Mouse (Mus musculus) neural tube, embryonic 12.5 days (tissue): ENCODE results near the gene Mon2. TPM values are rescaled to one million over a fixed set of nuclear protein-coding genes. Genes with fewer than 3 reads are reported as not detected.
A peak's percentile ranks its signal among the peaks of the same experiment; 100 is the strongest.
"Not testable (repeated sequence)": the region's sequence is repeated elsewhere in the genome, so short reads cannot be mapped to it uniquely, and the experiment has no call there.

Experiments
- ATAC-seq: fragments of 200-750 bp; cut with Nextera tagmentation; 2 replicates; pipeline ENCODE4 v1.8.0; 2017; ENCODE audit warnings: low read depth, mild to moderate bottlenecking, moderate TSS enrichment, moderate library complexity; ENCODE audit not compliant: low FRiP score
- H3K27ac ChIP-seq: fragments of 300-500 bp; sonication (generic); 2 replicates; pipeline ENCODE4 v1.5.1; 2016
- H3K27me3 ChIP-seq: fragments of 300-500 bp; sonication (generic); replicated peaks from 2 replicates; pipeline ENCODE4 v1.6.1; 2016; ENCODE audit warnings: mild to moderate bottlenecking
- H3K36me3 ChIP-seq: fragments of 300-500 bp; sonication (generic); 2 replicates; pipeline ENCODE4 v1.6.1; 2016; ENCODE audit warnings: mild to moderate bottlenecking
- H3K4me1 ChIP-seq: fragments of 300-500 bp; sonication (generic); 2 replicates; pipeline ENCODE4 v1.6.1; 2016
- H3K4me2 ChIP-seq: fragments of 300-500 bp; sonication (generic); replicated peaks from 2 replicates; pipeline ENCODE4 v1.6.1; 2016; ENCODE audit warnings: mild to moderate bottlenecking
- H3K4me3 ChIP-seq: fragments of 300-500 bp; sonication (generic); 2 replicates; pipeline ENCODE4 v1.5.1; 2016
- H3K9ac ChIP-seq: fragments of 300-500 bp; sonication (generic); 2 replicates; pipeline ENCODE4 v1.6.1; 2016; ENCODE audit warnings: mild to moderate bottlenecking
- H3K9me3 ChIP-seq: fragments of 300-500 bp; sonication (generic); 2 replicates; pipeline ENCODE4 v1.6.1; 2016; ENCODE audit warnings: mild to moderate bottlenecking
- WGBS: fragments of 180-500 bp; shearing (Covaris S2); methylation state at CpG from one replicate; pipeline ENCODE4 v1.1.7; 2016; 5-methylcytosine and 5-hydroxymethylcytosine counted together
- polyA plus RNA-seq: library from polyadenylated mRNA; unstranded; fragments of >200 nt; fragmentation: Nextera tagmentation; extraction: Ambion mirVana; gene quantifications from 2 replicates; pipeline ENCODE4 v1.2.1, GENCODE M21; 2016

Mon2 gene
- polyA plus RNA-seq, 1 experiment from 2014 or later = 38.9 TPM

GRCm38 (mm10) chr10:123055205-123056000 lies 20.9 kb downstream of the Mon2 start:
- Histone ChIP-seq H3K4me3 (no peak overlapping the region), H3K36me3 (peaks cover 9% of the 10 kb centered on the region), H3K27ac (no peak overlapping the region), H3K4me1 (no peaks in the 10 kb centered on the region), H3K4me2 (no peak overlapping the region), H3K9ac (no peak overlapping the region), H3K9me3 (no peaks in the 10 kb centered on the region), H3K27me3 (no peaks in the 10 kb centered on the region)
- WGBS = 91% methylated on average over 9 of the region's 9 CpGs
- ATAC-seq = no peak

DNA sequence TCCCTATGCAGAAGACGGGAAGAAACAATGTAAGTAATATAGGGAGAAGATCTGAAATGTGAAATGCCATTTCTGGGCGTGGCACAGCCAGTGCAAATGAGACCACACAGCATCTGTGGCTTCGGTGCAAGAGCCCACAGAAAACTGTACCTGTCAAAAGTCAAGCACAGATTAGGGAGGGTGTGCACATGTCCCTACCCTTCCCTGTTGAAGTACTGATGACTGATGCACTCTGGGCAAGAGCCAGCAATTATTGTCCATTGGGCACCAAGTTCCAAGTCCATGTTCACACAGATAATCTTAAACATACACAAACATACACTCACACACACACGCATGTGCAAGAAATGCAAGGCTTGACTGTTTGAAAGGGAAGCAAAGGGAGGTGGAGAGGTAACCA lies 22.7 kb downstream of the Mon2 start:
- Histone ChIP-seq H3K27ac (no peak overlapping the region), H3K9ac (no peak overlapping the region), H3K36me3 (peaks cover 15% of the 10 kb centered on the region), H3K4me1 (no peaks in the 10 kb centered on the region), H3K27me3 (no peaks in the 10 kb centered on the region), H3K4me2 (no peak overlapping the region), H3K9me3 (no peaks in the 10 kb centered on the region), H3K4me3 (no peak overlapping the region)
- WGBS = 94% methylated on average over 4 of the region's 4 CpGs
- ATAC-seq = no peak

DNA sequence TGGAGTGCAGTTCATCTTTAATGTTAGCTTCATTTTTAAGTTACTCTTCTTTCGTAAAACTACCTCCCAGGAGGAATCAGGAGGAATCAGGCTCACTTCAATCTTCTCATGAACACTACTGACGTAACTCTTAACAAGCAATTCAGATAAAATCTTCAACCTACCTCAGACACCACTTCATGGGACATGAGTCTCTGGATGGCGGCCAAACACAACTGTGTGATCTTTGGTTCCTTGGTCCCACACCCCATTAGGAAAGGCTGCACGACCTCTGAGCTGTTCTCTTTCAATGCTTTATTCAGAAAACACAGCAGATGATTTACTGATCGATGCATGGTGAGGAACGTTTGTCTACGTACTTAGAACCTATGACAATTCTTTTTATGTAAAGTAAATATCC lies 24.3 kb downstream of the Mon2 start:
- H3K4me3 ChIP-seq = no peak overlapping the region
- H3K4me2 ChIP-seq = no peak overlapping the region
- peaks cover 20% of the 10 kb centered on the region for H3K36me3 ChIP-seq
- H3K9me3 ChIP-seq = no peaks in the 10 kb centered on the region
- H3K4me1 ChIP-seq = no peaks in the 10 kb centered on the region
- H3K27ac ChIP-seq = no peak overlapping the region
- no peak overlapping the region for H3K9ac ChIP-seq
- 80% methylated on average over 7 of the region's 7 CpGs for WGBS
- no peak for ATAC-seq
- no peaks in the 10 kb centered on the region for H3K27me3 ChIP-seq

- WGBS = 91% methylated on average over 1 of the region's 1 CpGs
- no peak for ATAC-seq
- H3K36me3 ChIP-seq = peaks cover 41% of the 10 kb centered on the region
Measured at GRCm38 (mm10) chr10:123048730-123049129, 27.6 kb downstream of the Mon2 start.

DNA sequence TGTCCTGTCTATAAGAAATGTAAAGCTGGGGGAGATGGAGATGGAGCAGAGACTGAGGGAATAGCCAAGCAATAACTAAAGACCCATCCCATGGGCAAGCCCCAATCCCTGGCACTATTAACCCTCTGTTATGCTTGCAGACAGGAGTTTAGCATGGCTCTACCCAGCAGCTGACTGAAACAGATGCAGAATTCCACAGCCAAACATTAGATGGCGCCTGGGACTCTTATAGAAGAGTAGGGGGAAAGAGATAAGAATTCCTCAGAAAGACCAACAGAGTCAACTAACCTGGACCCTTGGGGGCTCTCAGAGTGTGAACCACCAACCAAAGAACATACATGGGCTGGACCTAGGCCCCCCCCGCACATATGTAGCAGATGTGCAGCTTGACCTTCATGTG lies 36.4 kb downstream of the Mon2 start:
- 61% methylated on average over 2 of the region's 2 CpGs for WGBS
- no peaks in the 10 kb centered on the region for H3K4me1 ChIP-seq
- ATAC-seq = no peak
- no peaks in the 10 kb centered on the region for H3K9me3 ChIP-seq
- no peak overlapping the region for H3K4me3 ChIP-seq
- no peak overlapping the region for H3K9ac ChIP-seq
- H3K4me2 ChIP-seq = no peak overlapping the region
- H3K27ac ChIP-seq = no peak overlapping the region
- H3K27me3 ChIP-seq = no peaks in the 10 kb centered on the region
- peaks cover 56% of the 10 kb centered on the region for H3K36me3 ChIP-seq

More at GRCm38 (mm10) chr10:123048730-123049129, 27.6 kb downstream of the Mon2 start:
- Histone ChIP-seq H3K4me1 (no peaks in the 10 kb centered on the region), H3K4me2 (no peak overlapping the region), H3K27me3 (no peaks in the 10 kb centered on the region), H3K9ac (no peak overlapping the region), H3K4me3 (no peak overlapping the region), H3K9me3 (no peaks in the 10 kb centered on the region), H3K27ac (no peak overlapping the region)

DNA sequence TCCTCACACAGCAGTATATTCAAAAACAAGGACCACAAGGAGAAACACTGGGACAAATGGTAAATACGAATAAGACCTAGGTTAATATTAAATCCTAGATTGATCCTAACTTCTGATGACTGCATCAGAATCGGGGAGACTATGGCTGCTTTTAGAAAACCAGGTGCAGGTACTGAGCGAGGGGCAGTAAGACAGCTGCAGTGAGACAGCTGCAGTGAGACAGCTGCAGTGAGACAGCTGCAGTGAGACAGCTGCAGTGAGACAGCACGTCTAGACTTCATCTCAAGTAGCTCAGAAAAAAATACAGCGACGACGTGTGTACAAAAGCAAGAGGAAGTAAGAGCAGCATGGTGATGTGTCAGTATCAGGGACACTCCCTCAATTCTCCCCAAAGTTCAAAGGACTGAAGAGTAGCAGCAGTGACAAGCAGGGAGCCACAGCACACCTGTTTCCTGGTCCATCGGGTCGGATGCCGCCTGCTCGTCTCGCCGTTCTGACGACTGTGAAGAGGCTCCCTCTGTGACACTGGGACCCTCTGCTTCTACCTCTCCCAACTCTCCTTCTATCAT lies 44.1 kb downstream of the Mon2 start:
- Histone ChIP-seq H3K27me3 (no peaks in the 10 kb centered on the region), H3K4me3 (no peak overlapping the region), H3K4me1 (no peaks in the 10 kb centered on the region), H3K27ac (no peak overlapping the region), H3K4me2 (no peak overlapping the region), H3K9me3 (no peaks in the 10 kb centered on the region), H3K36me3 (peaks cover 66% of the 10 kb centered on the region), H3K9ac (no peak overlapping the region)
- 93% methylated on average over 14 of the region's 14 CpGs for WGBS
- no peak for ATAC-seq

GRCm38 (mm10) chr10:123031449-123031848 lies 44.9 kb downstream of the Mon2 start:
- no peaks in the 10 kb centered on the region for H3K4me1 ChIP-seq
- 96% methylated on average over 8 of the region's 8 CpGs for WGBS
- H3K4me3 ChIP-seq = no peak overlapping the region

DNA sequence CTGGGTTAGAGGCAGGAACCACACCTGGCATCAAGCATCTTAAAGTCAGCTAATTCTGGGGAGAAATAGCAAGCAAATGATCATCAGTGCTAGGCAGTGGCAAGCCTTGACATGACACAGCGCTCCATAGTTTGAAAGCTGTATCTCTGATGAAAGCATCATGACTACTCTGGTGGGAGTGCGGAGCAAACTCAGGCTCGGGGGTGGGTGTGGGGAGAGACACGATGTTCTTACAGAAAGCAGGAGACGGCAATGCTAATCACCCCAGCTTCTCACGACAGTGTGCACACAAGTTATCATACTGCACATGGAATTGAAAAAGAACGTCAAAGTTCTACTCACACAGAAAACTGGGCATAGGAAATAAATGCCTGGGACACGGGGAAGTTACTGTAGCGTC lies 45.7 kb downstream of the Mon2 start:
- 94% methylated on average over 9 of the region's 9 CpGs for WGBS
- Histone ChIP-seq H3K4me3 (no peak overlapping the region), H3K27ac (no peak overlapping the region), H3K9ac (no peak overlapping the region), H3K9me3 (no peaks in the 10 kb centered on the region), H3K36me3 (peaks cover 66% of the 10 kb centered on the region), H3K27me3 (no peaks in the 10 kb centered on the region), H3K4me1 (no peaks in the 10 kb centered on the region), H3K4me2 (no peak overlapping the region)
- ATAC-seq = no peak

More at GRCm38 (mm10) chr10:123031449-123031848, 44.9 kb downstream of the Mon2 start:
- Histone ChIP-seq H3K36me3 (peaks cover 66% of the 10 kb centered on the region), H3K9me3 (no peaks in the 10 kb centered on the region), H3K27ac (no peak overlapping the region), H3K27me3 (no peaks in the 10 kb centered on the region), H3K4me2 (no peak overlapping the region), H3K9ac (no peak overlapping the region)
- no peak for ATAC-seq

- ATAC-seq = no peak
- no peak overlapping the region for H3K4me2 ChIP-seq
- H3K27ac ChIP-seq = no peak overlapping the region
- peaks cover 67% of the 10 kb centered on the region for H3K36me3 ChIP-seq
- H3K27me3 ChIP-seq = no peaks in the 10 kb centered on the region
- 85% methylated on average over 4 of the region's 4 CpGs for WGBS
- H3K9ac ChIP-seq = no peak overlapping the region
- no peaks in the 10 kb centered on the region for H3K4me1 ChIP-seq
- H3K4me3 ChIP-seq = no peak overlapping the region
- H3K9me3 ChIP-seq = no peaks in the 10 kb centered on the region
Measured at GRCm38 (mm10) chr10:123028949-123029348, 47.4 kb downstream of the Mon2 start.

GRCm38 (mm10) chr10:123026736-123027135 lies 49.6 kb downstream of the Mon2 start:
- not testable (repeated sequence) for H3K27me3 ChIP-seq, H3K9ac ChIP-seq, ATAC-seq, H3K4me2 ChIP-seq, H3K27ac ChIP-seq, H3K4me3 ChIP-seq, H3K4me1 ChIP-seq, H3K9me3 ChIP-seq
- 95% methylated on average over 4 of the region's 4 CpGs for WGBS
- H3K36me3 ChIP-seq = peaks cover 63% of the 10 kb centered on the region

- H3K36me3 ChIP-seq = peaks cover 59% of the 10 kb centered on the region
- 31% methylated on average over 18 of the region's 18 CpGs for WGBS
- H3K27ac ChIP-seq = no peak overlapping the region
Measured at GRCm38 (mm10) chr10:123013435-123013834, 62.9 kb downstream of the Mon2 start.

GRCm38 (mm10) chr10:123011421-123011820 lies 64.9 kb downstream of the Mon2 start:
- no peaks in the 10 kb centered on the region for H3K9me3 ChIP-seq
- no peak for ATAC-seq
- H3K4me2 ChIP-seq = no peak overlapping the region
- no peak overlapping the region for H3K9ac ChIP-seq
- H3K4me1 ChIP-seq = no peaks in the 10 kb centered on the region
- no peak overlapping the region for H3K27ac ChIP-seq
- H3K27me3 ChIP-seq = no peaks in the 10 kb centered on the region
- H3K4me3 ChIP-seq = no peak overlapping the region
- WGBS = 96% methylated on average over 1 of the region's 1 CpGs
- peaks cover 65% of the 10 kb centered on the region for H3K36me3 ChIP-seq

More at GRCm38 (mm10) chr10:123013435-123013834, 62.9 kb downstream of the Mon2 start:
- no peaks in the 10 kb centered on the region for H3K9me3 ChIP-seq
- H3K27me3 ChIP-seq = no peaks in the 10 kb centered on the region
- H3K9ac ChIP-seq = no peak overlapping the region
- H3K4me3 ChIP-seq = no peak overlapping the region
- H3K4me2 ChIP-seq = 0 out of 2 replicates have a peak overlapping the region, but pooled peaks have one; percentile 9
- no peak for ATAC-seq
- H3K4me1 ChIP-seq = no peaks in the 10 kb centered on the region
